Mouse (Mus musculus): Measurements from ENCODE around the gene Rbm34. TPM values are rescaled to one million over a fixed set of nuclear protein-coding genes. Genes with fewer than 3 reads are reported as not detected.

Rbm34 gene
- polyA plus RNA-seq, 1 experiment from 2014 or later = 23.8 TPM

DNA sequence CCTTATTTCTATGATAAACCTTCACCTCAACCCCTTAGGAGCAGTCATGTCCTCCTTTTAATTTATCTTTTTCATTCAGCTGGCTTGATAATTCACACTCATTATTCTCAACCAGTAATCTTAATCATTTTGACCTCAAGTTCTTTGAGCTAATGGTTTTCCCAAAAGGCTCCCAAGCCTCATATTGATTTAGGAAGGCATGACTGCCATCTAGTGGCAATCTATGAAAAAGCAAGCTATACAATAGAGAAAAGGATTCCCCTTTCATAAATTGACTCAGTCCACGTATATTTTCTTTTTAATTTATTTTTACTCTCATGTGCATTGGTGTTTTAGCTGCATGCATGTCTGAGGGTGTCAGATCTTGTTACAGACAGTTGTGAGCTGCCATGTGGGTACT lies 4.8 kb upstream of the Rbm34 start:
- H3K27me3 ChIP-seq (ENCODE audit: low read depth, poor library complexity, severe bottlenecking) = peaks cover 30% of the 10 kb centered on the region
- WGBS = 29% methylated on average over 1 of the region's 1 CpGs
- peaks cover 12% of the 10 kb centered on the region for H3K4me1 ChIP-seq
- H3K36me3 ChIP-seq = no peaks in the 10 kb centered on the region
- H3K4me3 ChIP-seq = no peak overlapping the region
- DNase-seq (ENCODE audit: low spot score) = no peak
- no peak overlapping the region for H3K27ac ChIP-seq (replicated peaks)
- H3K9me3 ChIP-seq (replicated peaks) = no peaks in the 10 kb centered on the region

DNA sequence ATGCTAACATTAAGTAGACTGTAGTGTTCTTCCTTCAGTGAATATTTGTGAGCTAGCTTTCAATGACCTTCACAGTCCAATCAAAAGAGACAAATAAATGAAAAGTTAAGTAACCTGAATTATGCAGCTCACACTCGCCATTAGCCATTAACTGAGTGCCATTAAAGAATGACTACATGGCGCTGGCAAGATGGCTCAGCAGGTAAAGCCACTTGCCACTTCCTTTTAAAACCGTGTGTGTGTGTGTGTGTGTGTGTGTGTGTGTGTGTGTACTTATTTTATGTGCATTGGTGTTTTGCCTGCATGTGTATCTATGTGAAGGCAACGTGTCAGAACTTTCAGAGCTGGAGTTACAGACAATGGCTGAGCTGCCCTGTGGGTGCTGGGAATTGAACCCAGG lies 3.6 kb upstream of the Rbm34 start:
- Histone ChIP-seq H3K27me3 (ENCODE audit: low read depth, poor library complexity, severe bottlenecking) (peaks cover 22% of the 10 kb centered on the region), H3K36me3 (no peaks in the 10 kb centered on the region), H3K4me1 (peaks cover 19% of the 10 kb centered on the region), H3K9me3 (replicated peaks) (no peaks in the 10 kb centered on the region), H3K4me3 (no peak overlapping the region), H3K27ac (replicated peaks) (no peak overlapping the region)
- 86% methylated on average over 4 of the region's 4 CpGs for WGBS
- no peak for DNase-seq (ENCODE audit: low spot score)

DNA sequence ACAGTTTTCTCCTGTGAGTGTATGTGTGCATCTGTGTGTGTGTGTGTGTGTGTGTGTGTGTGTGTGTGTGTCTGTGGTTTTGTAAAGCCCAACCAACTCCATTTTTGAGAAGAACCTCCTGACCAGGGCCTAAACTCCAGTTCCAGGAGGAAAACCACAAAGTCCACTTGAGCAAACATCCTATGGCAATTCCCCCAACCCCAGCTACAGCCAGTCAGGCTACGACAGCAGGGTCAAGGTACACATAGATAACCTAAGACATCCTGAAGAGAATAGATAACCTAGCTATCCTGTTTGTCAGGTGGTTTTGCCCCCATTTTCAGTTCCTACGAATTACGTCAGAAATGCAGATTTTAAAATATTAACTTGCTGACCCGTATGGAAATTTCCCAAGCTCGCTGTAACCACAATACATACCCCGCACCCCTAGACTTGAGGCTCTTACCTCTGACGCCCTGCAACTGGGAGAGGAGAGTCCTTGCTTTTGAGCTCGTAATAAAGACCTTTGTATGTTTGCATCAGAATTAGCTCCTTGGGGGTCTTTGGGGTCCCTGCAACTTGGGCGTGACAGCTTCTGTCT lies 2.9 kb upstream of the Rbm34 start:
- H3K4me1 ChIP-seq = peaks cover 12% of the 10 kb centered on the region
- H3K27ac ChIP-seq (replicated peaks) = no peak overlapping the region
- H3K36me3 ChIP-seq = peaks cover 5% of the 10 kb centered on the region
- H3K9me3 ChIP-seq (replicated peaks) = no peaks in the 10 kb centered on the region
- DNase-seq (ENCODE audit: low spot score) = no peak
- no peak overlapping the region for H3K4me3 ChIP-seq
- H3K27me3 ChIP-seq (ENCODE audit: low read depth, poor library complexity, severe bottlenecking) = peaks cover 15% of the 10 kb centered on the region
- WGBS = 82% methylated on average over 9 of the region's 9 CpGs

DNA sequence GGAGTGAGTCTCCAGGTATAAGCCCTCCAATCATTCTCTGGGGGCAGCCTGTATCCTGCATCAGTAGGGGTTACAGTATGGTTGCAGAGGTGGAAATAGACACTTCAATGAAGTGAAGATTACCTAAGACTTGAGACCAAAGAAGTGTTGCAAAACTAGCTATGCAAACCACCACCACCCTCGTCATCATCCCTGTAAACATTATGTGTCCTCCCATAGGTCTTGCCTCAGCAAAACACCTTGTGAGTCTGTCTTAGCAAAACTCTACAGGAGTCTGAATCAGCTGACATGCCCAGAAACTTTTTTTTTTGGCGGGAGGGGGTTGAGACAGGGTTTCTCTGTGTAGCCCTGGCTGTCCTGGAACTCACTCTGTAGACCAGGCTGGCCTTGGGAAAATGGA lies 1.8 kb upstream of the Rbm34 start:
- Histone ChIP-seq H3K4me3 (no peak overlapping the region), H3K9me3 (replicated peaks) (no peaks in the 10 kb centered on the region), H3K4me1 (peaks cover 12% of the 10 kb centered on the region), H3K36me3 (peaks cover 17% of the 10 kb centered on the region), H3K27me3 (ENCODE audit: low read depth, poor library complexity, severe bottlenecking) (peaks cover 7% of the 10 kb centered on the region), H3K27ac (replicated peaks) (no peak overlapping the region)
- no peak for DNase-seq (ENCODE audit: low spot score)
- WGBS = 79% methylated on average over 2 of the region's 2 CpGs

- H3K4me1 ChIP-seq = peaks cover 12% of the 10 kb centered on the region
- H3K36me3 ChIP-seq = peaks cover 22% of the 10 kb centered on the region
- no peak overlapping the region for H3K4me3 ChIP-seq
- H3K27ac ChIP-seq (replicated peaks) = no peak overlapping the region
- DNase-seq (ENCODE audit: low spot score) = no peak
- H3K9me3 ChIP-seq (replicated peaks) = no peaks in the 10 kb centered on the region
- 83% methylated on average over 2 of the region's 2 CpGs for WGBS
- peaks cover 3% of the 10 kb centered on the region; the same call in 1 of the 2 replicates for H3K27me3 ChIP-seq (ENCODE audit: low read depth, poor library complexity, severe bottlenecking)
Measured at GRCm38 (mm10) chr8:126972102-126972501, 1.2 kb upstream of the Rbm34 start.

DNA sequence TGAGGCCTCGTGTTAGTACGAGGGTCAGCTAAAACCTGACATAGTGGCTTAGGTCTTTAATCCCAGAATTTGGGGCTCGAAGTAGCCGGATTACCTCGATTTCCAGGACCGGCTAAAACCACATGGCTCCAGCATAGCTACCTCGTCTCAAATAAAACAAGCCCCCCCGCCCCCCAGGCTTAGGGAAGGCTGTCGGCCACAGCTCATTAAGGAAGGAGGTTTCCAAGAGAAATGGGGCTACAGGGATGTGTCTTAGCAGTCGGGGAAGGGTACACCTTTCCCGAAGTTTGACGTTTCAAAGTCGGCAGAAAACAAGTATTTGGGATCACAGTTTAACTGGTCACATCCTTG lies 418 bp upstream of the Rbm34 start:
- H3K9me3 ChIP-seq (replicated peaks) = no peaks in the 10 kb centered on the region
- peak overlapping the region; percentile 87 for H3K27ac ChIP-seq (replicated peaks)
- DNase-seq (ENCODE audit: low spot score) = no peak
- peaks cover 30% of the 10 kb centered on the region for H3K36me3 ChIP-seq
- peaks cover 12% of the 10 kb centered on the region for H3K4me1 ChIP-seq
- H3K4me3 ChIP-seq = peak overlapping the region; percentile 99
- 14% methylated on average over 13 of the region's 13 CpGs for WGBS
- H3K27me3 ChIP-seq (ENCODE audit: low read depth, poor library complexity, severe bottlenecking) = no peaks in the 10 kb centered on the region

GRCm38 (mm10) chr8:126969546-126969945 lies 1.3 kb downstream of the Rbm34 start:
- Histone ChIP-seq H3K36me3 (peaks cover 48% of the 10 kb centered on the region), H3K9me3 (replicated peaks) (no peaks in the 10 kb centered on the region), H3K4me1 (peaks cover 12% of the 10 kb centered on the region), H3K4me3 (0 out of 2 replicates have a peak overlapping the region, but pooled peaks have one; percentile 99), H3K27me3 (ENCODE audit: low read depth, poor library complexity, severe bottlenecking) (no peaks in the 10 kb centered on the region), H3K27ac (replicated peaks) (no peak overlapping the region)
- DNase-seq (ENCODE audit: low spot score) = no peak
- 91% methylated on average over 1 of the region's 1 CpGs for WGBS

DNA sequence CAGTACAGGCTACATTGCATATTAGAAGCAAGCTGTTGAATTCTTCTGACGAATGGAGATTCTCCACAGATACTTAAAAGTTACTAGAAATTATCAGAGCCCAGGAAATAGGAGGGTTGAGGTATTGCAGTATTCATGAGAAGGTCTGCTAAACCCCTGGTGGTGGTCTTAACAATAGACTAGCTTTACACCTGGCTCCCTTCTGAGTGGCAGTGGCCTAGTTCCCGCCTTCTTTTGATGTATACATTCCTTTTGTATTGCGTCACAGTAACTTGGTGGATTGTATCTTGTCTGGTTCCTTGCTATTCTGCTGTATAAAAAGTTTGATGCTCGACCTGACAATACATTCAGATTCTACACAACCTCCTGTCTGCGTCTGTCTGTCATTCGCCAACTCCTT lies 2.8 kb downstream of the Rbm34 start:
- no peak overlapping the region for H3K27ac ChIP-seq (replicated peaks)
- peaks cover 60% of the 10 kb centered on the region for H3K36me3 ChIP-seq
- 94% methylated on average over 6 of the region's 6 CpGs for WGBS
- no peak for DNase-seq (ENCODE audit: low spot score)
- H3K4me3 ChIP-seq = no peak overlapping the region
- no peaks in the 10 kb centered on the region for H3K9me3 ChIP-seq (replicated peaks)
- H3K27me3 ChIP-seq (ENCODE audit: low read depth, poor library complexity, severe bottlenecking) = no peaks in the 10 kb centered on the region
- peaks cover 12% of the 10 kb centered on the region for H3K4me1 ChIP-seq

DNA sequence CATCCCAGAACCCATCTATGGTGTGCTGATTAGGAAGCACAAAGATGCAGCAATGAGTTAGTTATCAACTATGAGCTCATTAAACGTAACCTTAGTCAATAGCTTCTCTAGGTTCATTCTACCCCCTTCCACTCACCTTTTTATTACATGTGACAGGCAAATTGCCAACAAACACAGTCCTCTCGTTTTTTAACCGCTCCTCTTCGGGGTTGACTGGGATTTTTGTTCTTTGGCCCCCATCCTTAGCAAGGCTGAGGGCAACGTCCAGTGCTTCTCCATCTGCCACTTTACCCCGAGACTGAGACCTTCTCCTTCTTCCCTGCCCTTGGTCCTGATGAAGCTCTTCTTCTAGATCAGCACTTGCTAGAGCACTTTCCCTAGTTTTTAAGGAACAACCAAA lies 5.6 kb downstream of the Rbm34 start:
- peaks cover 89% of the 10 kb centered on the region for H3K36me3 ChIP-seq
- no peaks in the 10 kb centered on the region for H3K27me3 ChIP-seq (ENCODE audit: low read depth, poor library complexity, severe bottlenecking)
- peaks cover 5% of the 10 kb centered on the region for H3K4me1 ChIP-seq
- H3K4me3 ChIP-seq = no peak overlapping the region
- H3K9me3 ChIP-seq (replicated peaks) = no peaks in the 10 kb centered on the region
- WGBS = 90% methylated on average over 6 of the region's 6 CpGs
- no peak for DNase-seq (ENCODE audit: low spot score)
- no peak overlapping the region for H3K27ac ChIP-seq (replicated peaks)

DNA sequence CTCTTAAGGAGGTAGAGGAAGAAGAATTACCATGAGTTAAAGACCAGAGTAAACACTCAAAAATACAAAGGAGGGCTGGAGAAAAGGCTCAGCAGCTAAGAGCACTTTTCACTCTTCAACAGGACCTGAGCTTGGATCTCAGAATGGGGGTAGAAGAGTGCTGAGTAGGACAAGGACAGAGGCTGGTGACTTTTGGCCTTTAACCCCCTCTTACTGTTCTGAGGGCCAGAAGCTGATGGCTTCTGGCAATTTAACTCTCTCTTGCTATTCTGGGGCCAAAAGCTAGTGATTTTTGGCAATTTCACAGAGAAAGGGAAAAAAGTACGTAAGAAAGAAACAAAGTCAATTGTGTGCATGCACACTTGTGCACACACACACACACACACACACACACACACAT lies 8.0 kb downstream of the Rbm34 start:
- no peak for DNase-seq (ENCODE audit: low spot score)
- Histone ChIP-seq H3K9me3 (replicated peaks) (no peaks in the 10 kb centered on the region), H3K27me3 (ENCODE audit: low read depth, poor library complexity, severe bottlenecking) (no peaks in the 10 kb centered on the region), H3K4me1 (no peaks in the 10 kb centered on the region), H3K36me3 (peaks cover 96% of the 10 kb centered on the region), H3K4me3 (no peak overlapping the region), H3K27ac (replicated peaks) (no peak overlapping the region)
- WGBS = 88% methylated on average over 1 of the region's 1 CpGs

DNA sequence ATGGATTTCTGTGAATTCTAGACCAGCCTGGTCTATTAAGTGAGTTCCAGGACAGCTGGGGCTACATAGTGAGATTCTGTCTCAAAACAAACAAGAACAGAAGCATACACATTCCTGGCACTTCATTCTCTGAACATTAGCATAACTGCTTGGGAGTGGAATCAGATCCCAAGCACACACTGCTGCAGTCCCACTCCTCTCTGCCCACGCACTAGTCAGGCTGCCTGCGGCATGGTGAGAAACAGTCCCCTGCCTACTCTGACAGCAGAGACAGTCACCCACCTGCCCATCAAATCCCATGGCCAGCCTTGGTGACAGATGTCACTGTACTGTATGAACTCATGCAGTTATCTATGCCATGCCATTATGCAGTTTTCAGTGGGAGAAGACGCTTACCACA lies 9.4 kb downstream of the Rbm34 start:
- no peak overlapping the region for H3K27ac ChIP-seq (replicated peaks)
- H3K9me3 ChIP-seq (replicated peaks) = no peaks in the 10 kb centered on the region
- peaks cover 96% of the 10 kb centered on the region for H3K36me3 ChIP-seq
- no peak for DNase-seq (ENCODE audit: low spot score)
- WGBS = 97% methylated on average over 3 of the region's 3 CpGs
- H3K4me1 ChIP-seq = no peaks in the 10 kb centered on the region
- H3K4me3 ChIP-seq = no peak overlapping the region
- H3K27me3 ChIP-seq (ENCODE audit: low read depth, poor library complexity, severe bottlenecking) = no peaks in the 10 kb centered on the region

DNA sequence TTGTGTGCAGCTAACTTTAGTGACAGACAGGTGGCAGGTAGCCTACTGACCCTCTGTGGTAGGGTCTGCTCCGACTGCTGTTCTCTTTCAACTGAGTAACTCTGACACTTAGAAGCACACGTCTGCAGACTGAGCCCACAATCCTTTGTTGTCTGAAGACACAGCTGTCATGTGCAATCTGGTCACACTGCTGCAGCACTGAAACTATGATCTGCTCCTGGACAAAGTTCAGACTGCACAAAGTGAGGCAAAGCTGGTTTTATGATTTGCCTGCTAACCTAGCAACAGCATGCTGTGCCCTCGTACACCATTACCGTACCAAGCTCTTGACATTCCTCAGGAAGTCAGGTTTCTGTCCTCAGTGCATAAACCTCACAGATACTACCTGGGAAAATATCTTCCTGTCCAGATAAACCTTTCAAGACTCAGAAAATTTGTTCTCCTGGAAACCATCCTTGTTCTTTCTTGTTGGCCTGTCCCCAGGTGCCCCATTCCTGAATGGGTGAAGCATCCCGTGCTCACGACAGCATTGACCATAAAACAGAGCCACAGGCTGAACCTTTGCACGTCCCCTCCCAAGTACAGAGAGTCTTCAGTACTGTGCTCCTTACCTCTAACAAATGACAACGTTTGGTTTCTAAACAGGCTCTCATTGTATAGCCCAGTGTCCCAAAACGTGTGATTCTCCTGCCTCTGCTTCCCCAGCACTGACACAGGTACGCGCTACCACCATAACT lies 18.8 kb downstream of the Rbm34 start:
- H3K4me3 ChIP-seq = no peak overlapping the region
- 91% methylated on average over 11 of the region's 11 CpGs for WGBS
- H3K27me3 ChIP-seq (ENCODE audit: low read depth, poor library complexity, severe bottlenecking) = no peaks in the 10 kb centered on the region
- peaks cover 92% of the 10 kb centered on the region for H3K36me3 ChIP-seq
- DNase-seq (ENCODE audit: low spot score) = no peak
- no peaks in the 10 kb centered on the region for H3K9me3 ChIP-seq (replicated peaks)
- no peaks in the 10 kb centered on the region for H3K4me1 ChIP-seq
- no peak overlapping the region for H3K27ac ChIP-seq (replicated peaks)

GRCm38 (mm10) chr8:126949527-126949926 lies 21.3 kb downstream of the Rbm34 start:
- H3K27ac ChIP-seq (replicated peaks) = no peak overlapping the region
- H3K9me3 ChIP-seq (replicated peaks) = no peaks in the 10 kb centered on the region
- DNase-seq (ENCODE audit: low spot score) = no peak
- 74% methylated on average over 2 of the region's 2 CpGs for WGBS
- H3K36me3 ChIP-seq = peaks cover 67% of the 10 kb centered on the region
- peaks cover 7% of the 10 kb centered on the region for H3K4me1 ChIP-seq
- no peaks in the 10 kb centered on the region for H3K27me3 ChIP-seq (ENCODE audit: low read depth, poor library complexity, severe bottlenecking)
- H3K4me3 ChIP-seq = no peak overlapping the region

Data from midbrain, embryonic 10.5 days (tissue).